Mouse (Mus musculus): ENCODE measurements at regions not wholly inside any gene's neighbourhood (a gene's known extent, or its start where the extent isn't known, plus 50 kb on each side); places are given as distances from the start of the nearest gene placed in this dataset.

DNA sequence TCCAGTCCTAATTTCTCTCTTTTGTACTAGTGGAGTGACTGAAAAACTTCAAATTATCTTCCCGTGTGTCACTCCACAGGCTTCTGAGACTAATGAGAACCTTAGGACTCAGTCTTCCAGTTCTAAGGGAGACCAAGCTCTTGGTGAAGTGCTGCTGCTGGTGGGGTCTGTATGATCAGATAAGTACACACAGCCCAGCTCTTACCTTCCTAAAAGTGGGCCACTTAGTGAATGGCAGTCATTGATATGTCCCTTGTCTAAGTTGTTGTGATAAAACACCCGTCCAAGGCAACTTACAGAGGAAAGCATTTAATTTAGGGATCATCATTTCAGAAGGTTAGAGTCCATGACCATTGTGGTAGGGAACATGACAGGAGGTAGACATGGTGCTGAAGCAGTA lies 124.1 kb downstream of the Sec23ip start:
- TF ChIP-seq CTCF (IDR thresholded peaks at IDR 0.05 in 2 of 3, conservative IDR thresholded peaks at IDR 0.05 in 1 of 3; ENCODE audit: control insufficient read depth in 1 of 3, insufficient read depth in 1 of 3, low read depth in 2 of 3, low read length in 3 of 3, poor library complexity in 1 of 3, severe bottlenecking in 1 of 3) (no peak), POLR2AphosphoS2 (IDR thresholded peaks at IDR 0.05; ENCODE audit: low read length) (no peak)

Measured in MEL (cell line).